Mouse (Mus musculus): ENCODE measurements around the gene Nol4l. TPM values are rescaled to one million over a fixed set of nuclear protein-coding genes. Genes with fewer than 3 reads are reported as not detected.

The Nol4l gene
- polyA plus RNA-seq, 1 experiment from 2014 or later: 17.2 TPM

- WGBS: 39% methylated on average over 2 of the region's 2 CpGs
- peak overlapping the region; percentile 77; the same call in 1 of the 2 replicates for H3K4me3 ChIP-seq
- peaks cover 93% of the 10 kb centered on the region for H3K4me1 ChIP-seq
Observed at GRCm38 (mm10) chr2:153440755-153441154, 89.0 kb downstream of the Nol4l start.

DNA sequence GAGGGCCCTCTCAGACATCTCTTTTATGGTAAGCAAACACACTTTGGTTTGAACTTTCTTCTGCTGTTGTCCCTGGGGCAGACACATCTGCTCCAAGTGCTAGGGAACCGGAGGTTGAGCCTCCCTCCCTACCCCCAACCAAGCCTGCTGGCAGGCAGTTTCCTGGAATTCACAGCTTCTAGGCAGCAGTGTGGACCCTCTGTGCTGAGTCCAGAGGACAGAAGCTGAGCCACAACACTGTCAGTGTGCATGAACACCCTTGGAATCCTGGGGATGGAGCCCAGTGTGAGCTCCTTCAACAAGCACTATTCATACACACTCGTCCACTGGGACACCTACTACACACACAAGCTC lies 92.5 kb downstream of the Nol4l start:
- WGBS: 26% methylated on average over 2 of the region's 2 CpGs
- Histone ChIP-seq H3K4me3 (peak overlapping the region; percentile 16; the same call in 1 of the 2 replicates), H3K9me3 (replicated peaks) (no peaks in the 10 kb centered on the region), H3K27ac (peak overlapping the region; percentile 80), H3K4me1 (peaks cover 94% of the 10 kb centered on the region), H3K27me3 (ENCODE audit: low read depth, poor library complexity, severe bottlenecking) (no peaks in the 10 kb centered on the region), H3K36me3 (peaks cover 43% of the 10 kb centered on the region)
- no peak for DNase-seq (ENCODE audit: low spot score)

More at GRCm38 (mm10) chr2:153440755-153441154, 89.0 kb downstream of the Nol4l start:
- peaks cover 10% of the 10 kb centered on the region for H3K36me3 ChIP-seq
- no peak for DNase-seq (ENCODE audit: low spot score)
- H3K9me3 ChIP-seq (replicated peaks): no peaks in the 10 kb centered on the region
- no peaks in the 10 kb centered on the region for H3K27me3 ChIP-seq (ENCODE audit: low read depth, poor library complexity, severe bottlenecking)
- peak overlapping the region; percentile 94; the same call in 1 of the 2 replicates for H3K27ac ChIP-seq

DNA sequence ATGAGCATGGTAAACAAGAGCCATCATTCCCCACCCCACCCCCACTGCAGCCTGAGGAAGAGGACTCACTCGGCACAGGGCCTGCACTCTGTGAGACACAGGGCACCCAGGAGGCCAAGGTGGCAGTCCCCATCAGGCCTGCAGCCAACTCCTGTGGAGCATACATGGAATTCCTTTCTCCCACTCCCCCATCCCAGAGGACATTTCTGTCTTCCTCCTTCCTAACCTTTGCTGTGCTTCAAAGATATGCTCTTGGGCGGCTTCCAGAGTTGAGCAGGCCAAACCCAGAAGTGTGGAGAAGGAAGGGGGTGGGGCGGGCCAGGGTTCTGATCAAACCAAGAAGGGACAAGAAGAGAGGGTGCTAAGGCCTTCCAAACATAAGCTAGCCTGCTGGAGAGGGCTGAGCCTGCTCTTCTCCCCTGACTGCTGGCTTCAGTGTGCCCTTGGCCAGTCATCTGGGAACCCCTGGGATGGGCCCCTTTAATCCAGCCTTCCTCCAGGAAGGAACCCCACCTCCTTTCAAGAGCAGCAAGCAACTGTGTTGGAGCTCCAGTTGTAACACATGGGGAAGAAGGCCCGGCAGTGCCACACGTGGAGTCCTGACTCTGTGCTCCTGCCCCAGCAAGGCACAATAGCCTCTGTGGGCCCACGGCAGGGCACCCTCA lies 93.0 kb downstream of the Nol4l start:
- peak overlapping the region; percentile 16; the same call in 1 of the 2 replicates for H3K4me3 ChIP-seq
- peaks cover 94% of the 10 kb centered on the region for H3K4me1 ChIP-seq
- no peaks in the 10 kb centered on the region for H3K9me3 ChIP-seq (replicated peaks)
- peak overlapping the region; percentile 80 for H3K27ac ChIP-seq
- peaks cover 48% of the 10 kb centered on the region for H3K36me3 ChIP-seq
- H3K27me3 ChIP-seq (ENCODE audit: low read depth, poor library complexity, severe bottlenecking): no peaks in the 10 kb centered on the region
- no peak for DNase-seq (ENCODE audit: low spot score)
- 21% methylated on average over 6 of the region's 6 CpGs for WGBS

- H3K9me3 ChIP-seq (replicated peaks): no peaks in the 10 kb centered on the region
- H3K27me3 ChIP-seq (ENCODE audit: low read depth, poor library complexity, severe bottlenecking): no peaks in the 10 kb centered on the region
- 29% methylated on average over 9 of the region's 9 CpGs for WGBS
- peaks cover 79% of the 10 kb centered on the region for H3K4me1 ChIP-seq
- peak overlapping the region; percentile 80 for H3K27ac ChIP-seq
- peaks cover 64% of the 10 kb centered on the region for H3K36me3 ChIP-seq
- H3K4me3 ChIP-seq: peak overlapping the region; percentile 2
- peak; percentile 54 for DNase-seq (ENCODE audit: low spot score)
Observed at GRCm38 (mm10) chr2:153434880-153435831, 94.6 kb downstream of the Nol4l start.

DNA sequence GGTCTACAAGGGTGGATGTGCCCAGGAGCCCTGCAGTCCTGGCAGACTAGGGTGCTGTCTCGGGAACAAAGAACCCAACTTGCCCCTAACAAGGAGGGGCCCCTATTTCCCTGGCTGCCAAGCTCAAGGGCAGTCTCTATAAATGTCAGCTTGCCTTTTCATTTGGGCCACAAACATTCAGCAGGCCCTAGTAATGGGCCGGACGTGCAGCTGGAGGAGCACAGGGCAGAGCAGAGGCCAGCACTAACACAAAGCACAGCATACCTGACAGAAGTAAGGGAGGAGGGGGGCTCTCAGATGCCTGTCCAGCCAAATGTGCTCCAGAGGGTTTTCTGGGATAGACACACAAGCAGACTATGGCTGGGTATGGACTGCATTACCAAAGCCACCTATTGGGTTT lies 95.9 kb downstream of the Nol4l start:
- Histone ChIP-seq H3K9me3 (replicated peaks) (no peaks in the 10 kb centered on the region), H3K27ac (peak overlapping the region; percentile 80), H3K36me3 (peaks cover 77% of the 10 kb centered on the region), H3K4me1 (peaks cover 76% of the 10 kb centered on the region), H3K4me3 (0 out of 2 replicates have a peak overlapping the region, but pooled peaks have one; percentile 10), H3K27me3 (ENCODE audit: low read depth, poor library complexity, severe bottlenecking) (no peaks in the 10 kb centered on the region)
- peak; percentile 47 for DNase-seq (ENCODE audit: low spot score)
- WGBS: 51% methylated on average over 3 of the region's 3 CpGs

DNA sequence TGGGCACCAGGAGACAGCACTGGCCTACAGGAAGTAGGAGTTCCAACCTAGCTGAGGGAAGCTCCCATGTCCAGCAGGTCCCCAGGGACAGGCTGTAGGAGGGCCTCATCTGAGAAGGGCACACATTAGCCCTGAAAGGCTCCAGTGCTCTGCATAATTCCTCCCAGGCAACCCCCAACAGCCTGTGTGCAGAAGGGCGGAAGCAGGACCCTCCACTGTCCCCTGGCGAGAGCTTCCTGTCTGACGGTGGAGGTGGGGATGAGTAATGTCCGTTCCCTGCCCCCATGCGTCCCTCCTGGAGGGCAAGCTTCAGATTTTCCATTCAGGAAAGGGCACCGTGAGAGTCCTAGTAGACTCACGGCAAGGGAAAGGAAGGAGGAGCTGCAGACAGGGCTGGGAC lies 97.3 kb downstream of the Nol4l start:
- Histone ChIP-seq H3K27ac (peak overlapping the region; percentile 80), H3K4me1 (peaks cover 68% of the 10 kb centered on the region), H3K36me3 (peaks cover 86% of the 10 kb centered on the region), H3K9me3 (replicated peaks) (no peaks in the 10 kb centered on the region), H3K27me3 (ENCODE audit: low read depth, poor library complexity, severe bottlenecking) (no peaks in the 10 kb centered on the region), H3K4me3 (0 out of 2 replicates have a peak overlapping the region, but pooled peaks have one; percentile 4)
- DNase-seq (ENCODE audit: low spot score): no peak
- WGBS: 20% methylated on average over 7 of the region's 7 CpGs

DNA sequence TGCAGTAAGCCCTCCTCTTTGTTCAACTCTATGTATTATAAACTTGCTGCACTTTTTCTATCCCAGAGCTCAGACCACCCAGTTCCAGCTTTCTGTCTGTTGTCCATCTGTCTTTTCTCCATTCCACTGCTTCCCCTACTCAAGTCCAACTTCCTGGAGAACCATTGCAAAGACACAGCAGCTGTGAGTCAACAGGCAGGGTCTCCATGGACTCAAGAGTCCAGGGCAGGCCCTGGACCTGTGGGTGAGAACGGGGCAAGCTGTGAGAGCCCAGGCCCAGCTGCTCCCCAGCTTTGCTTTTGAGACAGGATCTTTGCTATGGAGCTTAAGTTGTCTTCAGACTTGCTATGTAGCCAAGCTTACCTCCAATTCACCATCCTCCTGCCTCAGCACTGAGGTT lies 99.2 kb downstream of the Nol4l start:
- DNase-seq (ENCODE audit: low spot score): no peak
- Histone ChIP-seq H3K4me1 (peaks cover 66% of the 10 kb centered on the region), H3K9me3 (replicated peaks) (no peaks in the 10 kb centered on the region), H3K4me3 (no peak overlapping the region), H3K27ac (no peak overlapping the region; the same call in 1 of the 2 replicates), H3K27me3 (ENCODE audit: low read depth, poor library complexity, severe bottlenecking) (no peaks in the 10 kb centered on the region), H3K36me3 (peaks cover 89% of the 10 kb centered on the region)
- 93% methylated on average over 1 of the region's 1 CpGs for WGBS

GRCm38 (mm10) chr2:153428485-153428884 lies 101.3 kb downstream of the Nol4l start:
- H3K4me1 ChIP-seq: peaks cover 53% of the 10 kb centered on the region
- H3K27me3 ChIP-seq (ENCODE audit: low read depth, poor library complexity, severe bottlenecking): no peaks in the 10 kb centered on the region
- H3K9me3 ChIP-seq (replicated peaks): no peaks in the 10 kb centered on the region
- H3K27ac ChIP-seq: 0 out of 2 replicates have a peak overlapping the region, but pooled peaks have one; percentile 20
- 70% methylated on average over 2 of the region's 2 CpGs for WGBS
- no peak overlapping the region for H3K4me3 ChIP-seq
- DNase-seq (ENCODE audit: low spot score): no peak
- peaks cover 90% of the 10 kb centered on the region for H3K36me3 ChIP-seq

GRCm38 (mm10) chr2:153426931-153427330 lies 102.8 kb downstream of the Nol4l start:
- peaks cover 51% of the 10 kb centered on the region for H3K4me1 ChIP-seq
- no peaks in the 10 kb centered on the region for H3K27me3 ChIP-seq (ENCODE audit: low read depth, poor library complexity, severe bottlenecking)
- H3K27ac ChIP-seq: 0 out of 2 replicates have a peak overlapping the region, but pooled peaks have one; percentile 42
- DNase-seq (ENCODE audit: low spot score): no peak
- H3K36me3 ChIP-seq: peaks cover 83% of the 10 kb centered on the region
- 6% methylated on average over 2 of the region's 2 CpGs for WGBS
- no peak overlapping the region for H3K4me3 ChIP-seq
- no peaks in the 10 kb centered on the region for H3K9me3 ChIP-seq (replicated peaks)

GRCm38 (mm10) chr2:153425998-153426670 lies 103.6 kb downstream of the Nol4l start:
- Histone ChIP-seq H3K27ac (peak overlapping the region; percentile 50; the same call in 1 of the 2 replicates), H3K36me3 (peaks cover 77% of the 10 kb centered on the region), H3K9me3 (replicated peaks) (no peaks in the 10 kb centered on the region), H3K4me1 (peaks cover 50% of the 10 kb centered on the region), H3K4me3 (no peak overlapping the region), H3K27me3 (ENCODE audit: low read depth, poor library complexity, severe bottlenecking) (no peaks in the 10 kb centered on the region)
- no peak for DNase-seq (ENCODE audit: low spot score)
- 68% methylated on average over 9 of the region's 9 CpGs for WGBS

DNA sequence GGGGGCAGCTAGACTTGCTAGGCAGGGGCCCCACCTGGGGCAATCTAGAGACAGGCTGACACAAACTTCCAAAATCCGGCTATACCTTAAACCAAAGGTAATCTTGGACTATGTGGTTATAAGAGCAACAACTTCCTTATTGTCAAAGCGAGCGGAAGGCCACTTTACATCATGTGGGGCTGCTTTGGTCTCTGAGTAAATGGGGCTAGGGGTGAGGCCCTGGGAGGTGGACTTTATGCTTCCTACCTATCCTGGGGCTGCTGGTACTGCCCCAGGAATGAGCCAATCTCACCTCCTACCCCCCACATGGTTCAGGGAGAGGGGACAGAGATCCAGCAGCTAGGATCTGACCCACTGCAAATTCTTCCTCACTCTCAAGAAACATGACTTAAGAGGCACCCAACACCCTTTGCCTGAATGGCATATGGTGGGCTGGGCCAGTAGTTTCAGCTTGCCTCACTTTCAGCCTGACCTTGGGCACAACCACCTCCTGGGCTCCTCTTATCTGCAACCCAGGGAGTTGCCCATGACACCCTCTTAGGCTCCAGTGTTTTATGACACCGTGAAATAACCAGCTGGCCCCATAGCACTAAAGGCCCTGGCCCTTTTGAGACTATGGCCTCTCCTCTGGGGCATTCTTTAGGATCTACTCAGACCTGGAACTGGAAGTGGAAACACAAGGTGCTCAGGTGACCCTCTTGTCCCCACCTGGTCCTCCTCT lies 104.5 kb downstream of the Nol4l start:
- 0 out of 2 replicates have a peak overlapping the region, but pooled peaks have one; percentile 50 for H3K27ac ChIP-seq
- no peak overlapping the region for H3K4me3 ChIP-seq
- H3K4me1 ChIP-seq: peaks cover 50% of the 10 kb centered on the region
- no peaks in the 10 kb centered on the region for H3K9me3 ChIP-seq (replicated peaks)
- no peak for DNase-seq (ENCODE audit: low spot score)
- no peaks in the 10 kb centered on the region for H3K27me3 ChIP-seq (ENCODE audit: low read depth, poor library complexity, severe bottlenecking)
- 84% methylated on average over 4 of the region's 4 CpGs for WGBS
- H3K36me3 ChIP-seq: peaks cover 77% of the 10 kb centered on the region

GRCm38 (mm10) chr2:153424557-153424956 lies 105.2 kb downstream of the Nol4l start:
- 87% methylated on average over 8 of the region's 8 CpGs for WGBS
- Histone ChIP-seq H3K9me3 (replicated peaks) (no peaks in the 10 kb centered on the region), H3K4me1 (peaks cover 50% of the 10 kb centered on the region), H3K4me3 (no peak overlapping the region), H3K27ac (no peak overlapping the region), H3K36me3 (peaks cover 77% of the 10 kb centered on the region), H3K27me3 (ENCODE audit: low read depth, poor library complexity, severe bottlenecking) (no peaks in the 10 kb centered on the region)
- DNase-seq (ENCODE audit: low spot score): no peak
